In the genomic region with DNA sequence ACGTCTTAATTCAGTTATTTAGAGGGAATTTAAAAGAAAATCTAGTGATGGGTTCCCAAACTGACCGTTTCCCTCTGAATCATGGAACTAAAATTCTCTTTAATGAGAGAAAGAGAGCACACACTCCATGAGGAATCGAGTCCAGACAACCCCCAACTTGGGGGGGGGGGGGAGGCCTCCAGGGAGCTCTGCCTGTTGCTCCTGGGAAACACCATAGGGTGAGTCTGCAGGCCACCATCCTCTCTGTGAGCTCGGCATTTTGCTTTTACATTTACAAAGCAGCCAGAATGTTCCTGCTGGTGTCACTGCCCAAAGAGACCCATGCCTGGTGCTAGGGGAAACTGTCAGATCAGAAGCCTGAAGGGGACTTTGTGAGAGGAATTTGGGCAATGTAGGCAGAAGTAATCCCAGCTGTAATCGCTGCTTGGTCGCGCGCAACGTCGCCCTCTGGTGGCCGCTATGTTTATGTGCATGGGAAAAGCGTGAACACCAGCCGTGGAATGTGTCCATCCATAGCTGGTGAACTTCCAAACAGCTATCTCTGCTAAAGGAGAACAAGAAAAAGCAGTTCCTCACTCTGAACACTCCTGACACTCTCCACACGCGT, we compare ENCODE assay signal across 8 mouse cellular contexts.
DNase-seq lines count a peak whose midpoint lies in the region; ATAC-seq and TF ChIP-seq lines count a peak whose summit lies in the region.

No protein-coding gene starts in this region.

- H3K4me3 ChIP-seq in forebrain, embryonic 11.5 days (ENCODE audit: low read depth, low read length): no peak overlapping the region
- H3K4me3 ChIP-seq in heart, embryonic 15.5 days: no peak overlapping the region
- H3K4me3 ChIP-seq in lung, adult 2 months (replicated peaks; ENCODE audit: extremely low read depth, low read depth, low read length): no peak overlapping the region
- H3K4me3 ChIP-seq in olfactory bulb, adult 2 months (ENCODE audit: insufficient read depth, low read depth, low read length): no peak overlapping the region
- H3K4me3 ChIP-seq in thymus, adult 2 months (ENCODE audit: control insufficient read depth, insufficient read depth, low read length): no peak overlapping the region

- no peaks in the 10 kb centered on the region for H3K9me3 ChIP-seq in forebrain, embryonic 11.5 days (ENCODE audit: control insufficient read depth, low read length)
- no peaks in the 10 kb centered on the region for H3K9me3 ChIP-seq in heart, embryonic 15.5 days (replicated peaks)

- H3K9ac ChIP-seq in forebrain, embryonic 11.5 days (ENCODE audit: low read length): no peak overlapping the region
- no peak overlapping the region for H3K9ac ChIP-seq in heart, embryonic 15.5 days

- H3K36me3 ChIP-seq in forebrain, embryonic 11.5 days (ENCODE audit: control insufficient read depth, insufficient read depth, low read length): no peaks in the 10 kb centered on the region
- no peaks in the 10 kb centered on the region for H3K36me3 ChIP-seq in heart, embryonic 15.5 days
- H3K36me3 ChIP-seq in thymus, adult 2 months (ENCODE audit: control insufficient read depth, insufficient read depth, low read length): no peaks in the 10 kb centered on the region

- no peak for TF ChIP-seq POLR2A in lung, adult 2 months (IDR thresholded peaks at IDR 0.05; ENCODE audit: borderline replicate concordance, extremely low read depth, low read depth, low read length)
- TF ChIP-seq POLR2A in olfactory bulb, adult 2 months (IDR thresholded peaks at IDR 0.05; ENCODE audit: insufficient read depth, low read depth, low read length): no peak
- no peak for TF ChIP-seq POLR2A in thymus, adult 2 months (IDR thresholded peaks at IDR 0.05; ENCODE audit: control insufficient read depth, extremely low read depth, insufficient read depth, low read length, poor library complexity)

- no peak overlapping the region for H3K27ac ChIP-seq in forebrain, embryonic 11.5 days (ENCODE audit: low read depth, low read length)
- H3K27ac ChIP-seq in heart, embryonic 15.5 days: no peak overlapping the region
- no peak overlapping the region for H3K27ac ChIP-seq in olfactory bulb, adult 2 months (ENCODE audit: insufficient read depth, low read depth, low read length)
- H3K27ac ChIP-seq in thymus, adult 2 months (ENCODE audit: control insufficient read depth, insufficient read depth, low read length): no peak overlapping the region

- no peaks in the 10 kb centered on the region for H3K27me3 ChIP-seq in forebrain, embryonic 11.5 days (ENCODE audit: control insufficient read depth, insufficient read depth, low read length)
- H3K27me3 ChIP-seq in heart, embryonic 15.5 days: no peaks in the 10 kb centered on the region
- H3K27me3 ChIP-seq in thymus, adult 2 months (ENCODE audit: control insufficient read depth, insufficient read depth, low read length): no peaks in the 10 kb centered on the region

- peak; percentile 76 for ATAC-seq in forebrain, embryonic 11.5 days (replicated peaks; ENCODE audit: low FRiP score)
- no peak for ATAC-seq in heart, embryonic 15.5 days (replicated peaks; ENCODE audit: insufficient number of reproducible peaks, insufficient read depth, low FRiP score, low read depth)

- H3K4me2 ChIP-seq in forebrain, embryonic 11.5 days (ENCODE audit: low read depth, low read length, severe bottlenecking): no peak overlapping the region
- H3K4me2 ChIP-seq in heart, embryonic 15.5 days: peak overlapping the region; percentile 28; the same call in 1 of the 2 replicates

- WGBS in forebrain, embryonic 11.5 days: 13% methylated on average over 15 of the region's 15 CpGs
- WGBS in heart, embryonic 15.5 days: 12% methylated on average over 15 of the region's 15 CpGs
- WGBS in lung, adult 2 months: 12% methylated on average over 15 of the region's 15 CpGs
- WGBS in olfactory bulb, adult 2 months: 6% methylated on average over 15 of the region's 15 CpGs
- WGBS in thymus, adult 2 months: 17% methylated on average over 15 of the region's 15 CpGs

- peak; percentile 91 for TF ChIP-seq CTCF in lung, adult 2 months (IDR thresholded peaks at IDR 0.05; ENCODE audit: insufficient read depth, low read length)
- TF ChIP-seq CTCF in olfactory bulb, adult 2 months (IDR thresholded peaks at IDR 0.05; ENCODE audit: insufficient read depth, low read depth, low read length): peak; percentile 82
- TF ChIP-seq CTCF in thymus, adult 2 months (IDR thresholded peaks at IDR 0.05; ENCODE audit: borderline replicate concordance, control insufficient read depth, extremely low read depth, insufficient read depth, low read length, poor library complexity): peak; percentile 90; the same call in 1 of the 2 replicates

- H3K4me1 ChIP-seq in forebrain, embryonic 11.5 days (replicated peaks; ENCODE audit: control insufficient read depth, insufficient read depth, low read length): no peaks in the 10 kb centered on the region; the same call in 1 of the 2 replicates
- peaks cover 5% of the 10 kb centered on the region for H3K4me1 ChIP-seq in heart, embryonic 15.5 days (replicated peaks)
- no peaks in the 10 kb centered on the region for H3K4me1 ChIP-seq in lung, adult 2 months (ENCODE audit: control insufficient read depth, insufficient read depth, low read length)
- H3K4me1 ChIP-seq in olfactory bulb, adult 2 months (ENCODE audit: control insufficient read depth, insufficient read depth, low read length): peaks cover 27% of the 10 kb centered on the region
- H3K4me1 ChIP-seq in thymus, adult 2 months (replicated peaks; ENCODE audit: control insufficient read depth, insufficient read depth, low read length): no peaks in the 10 kb centered on the region

- DNase-seq in CD8-positive naive resting alpha-beta T cell, adult 2 months (ENCODE audit: low read depth in 2 of 2, low spot score in 2 of 2): peak; percentile 31 to 36
- peak; percentile 22 for DNase-seq in brain, embryonic 18.5 days (ENCODE audit: low read depth, low spot score)
- peak; percentile 87 for DNase-seq in forebrain, embryonic 11.5 days (ENCODE audit: low spot score)
- peak; percentile 83 for DNase-seq in kidney, postnatal 14 days
- peak; percentile 66 for DNase-seq in lung, adult 2 months
- peak; percentile 58 for DNase-seq in thymus, adult 2 months

Comparison
In these comparisons a context has a peak if more than half of its experiments do, and no peak if none do; other contexts are left out.
1. DNase-seq: peak in every context shown above with its lines; median percentile 87 in forebrain, embryonic 11.5 days; 83 in kidney, postnatal 14 days; 66 in lung, adult 2 months; 58 in thymus, adult 2 months; 34 in CD8-positive naive resting alpha-beta T cell, adult 2 months; 22 in brain, embryonic 18.5 days.